Mouse (Mus musculus) E14TG2a.4 (cell line): ENCODE results near the gene Hdac1.

Source experiments
- H3K27me3 ChIP-seq: 2 replicates; pipeline ENCODE4 v1.6.1; 2014; ENCODE audit warnings: low read length, control low read depth; ENCODE audit not compliant: insufficient read depth
- H3K36me3 ChIP-seq: 2 replicates; pipeline ENCODE4 v1.6.1; 2014; ENCODE audit warnings: low read length, control low read depth; ENCODE audit not compliant: insufficient read depth
- H3K4me1 ChIP-seq: replicated peaks from 2 replicates; pipeline ENCODE4 v1.6.1; 2014; ENCODE audit warnings: low read depth, low read length, control low read depth
- H3K4me3 ChIP-seq: replicated peaks from 2 replicates; pipeline ENCODE4 v1.5.1; 2014; ENCODE audit warnings: mild to moderate bottlenecking, low read length
- H3K9me3 ChIP-seq: 2 replicates; pipeline ENCODE4 v1.6.1; 2014; ENCODE audit warnings: low read length, control low read depth
- CTCF ChIP-seq: conservative IDR thresholded peaks from 2 replicates; pipeline ENCODE4 v1.5.1; 2014; ENCODE audit warnings: low read length
- NANOG ChIP-seq: IDR thresholded peaks from 2 replicates; pipeline ENCODE4 v1.6.1; 2014; ENCODE audit warnings: borderline replicate concordance, low read length, mixed read lengths
- POU5F1 ChIP-seq: IDR thresholded peaks from 2 replicates; pipeline ENCODE4 v1.6.1; 2014; ENCODE audit warnings: low read length, borderline replicate concordance

The Hdac1 gene

DNA sequence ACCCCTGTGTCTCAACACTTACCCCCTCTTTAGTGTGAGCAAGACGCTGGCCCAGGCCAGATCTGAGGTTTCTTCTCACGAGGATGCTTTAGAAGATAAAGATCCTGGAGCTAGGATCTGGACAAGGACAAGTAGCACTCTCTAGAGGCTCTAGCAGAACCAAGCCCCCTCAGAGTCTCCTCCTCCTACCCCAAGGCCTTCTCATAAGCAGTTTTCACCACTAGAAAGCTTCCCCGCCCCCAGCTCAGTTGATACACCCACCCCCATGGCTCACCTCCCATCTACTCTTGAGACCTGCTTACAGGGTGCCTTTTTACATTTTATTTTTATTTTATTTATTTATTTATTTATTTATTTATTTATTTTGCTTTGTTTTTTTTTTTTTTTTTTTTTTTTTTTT is 32.9 kb downstream of the Hdac1 start:
- Histone ChIP-seq H3K36me3 (peaks cover 2% of the 10 kb centered on the region), H3K4me1 (peaks cover 72% of the 10 kb centered on the region), H3K4me3 (peak overlapping the region; percentile 43), H3K27me3 (no peaks in the 10 kb centered on the region), H3K9me3 (no peaks in the 10 kb centered on the region)
- no peak for TF ChIP-seq POU5F1
- TF ChIP-seq CTCF, result no peak
- TF ChIP-seq NANOG, result no peak

DNA sequence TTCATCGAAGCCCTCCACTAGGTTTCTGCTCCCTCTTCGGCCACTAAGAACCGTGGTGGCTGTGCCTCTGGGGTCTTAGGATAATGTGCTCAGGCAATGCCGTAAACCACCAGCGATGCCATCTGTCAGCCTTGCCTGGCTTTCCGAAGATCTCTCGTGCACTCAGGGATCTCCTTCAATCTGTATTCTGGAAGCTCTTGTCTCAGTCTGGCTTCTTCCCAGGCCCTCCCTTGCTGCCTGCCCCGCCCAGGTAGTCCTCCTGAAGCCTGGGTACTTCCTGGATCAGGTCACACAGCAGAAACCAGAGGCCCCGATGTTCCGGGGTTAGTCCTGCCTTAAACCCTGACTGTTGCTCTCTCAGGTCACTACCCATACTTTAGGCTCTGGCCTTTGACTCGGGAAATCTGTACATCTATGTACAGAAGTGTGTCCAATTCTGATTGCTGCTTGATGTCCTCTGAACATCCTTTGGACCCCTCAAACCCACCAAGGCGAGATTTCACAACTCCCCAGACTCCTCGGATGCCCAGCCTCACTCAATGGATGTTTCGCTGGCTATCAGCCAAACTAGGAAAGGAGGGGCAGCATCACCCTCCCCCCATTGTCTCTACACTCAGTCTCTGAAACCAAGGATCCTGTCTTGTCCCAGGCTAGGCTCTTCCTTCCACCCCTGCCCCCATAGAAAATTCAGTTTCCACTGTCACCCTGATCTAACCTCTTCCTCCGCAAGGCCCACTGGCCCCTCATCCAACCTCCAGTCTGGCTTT is 33.5 kb downstream of the Hdac1 start:
- Histone ChIP-seq H3K27me3 (no peaks in the 10 kb centered on the region), H3K9me3 (no peaks in the 10 kb centered on the region), H3K4me1 (peaks cover 78% of the 10 kb centered on the region), H3K36me3 (no peaks in the 10 kb centered on the region), H3K4me3 (peak overlapping the region; percentile 43)
- TF ChIP-seq POU5F1 (no peak), NANOG (no peak), CTCF (no peak)

DNA sequence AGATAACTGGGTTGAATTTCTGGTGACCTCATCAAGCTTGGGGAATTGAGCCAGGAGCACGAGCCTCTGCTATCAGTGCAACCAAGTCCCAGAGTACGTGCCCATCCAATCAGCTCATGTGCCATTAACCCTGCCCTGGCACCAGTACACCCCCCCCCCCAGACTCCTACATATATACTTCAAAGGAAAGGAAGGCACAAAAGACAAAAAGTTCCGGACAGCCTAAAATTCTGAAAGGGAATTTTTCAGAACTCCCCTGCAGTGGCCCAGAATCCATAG is 34.3 kb downstream of the Hdac1 start:
- H3K27me3 ChIP-seq, result no peaks in the 10 kb centered on the region
- H3K36me3 ChIP-seq, result no peaks in the 10 kb centered on the region
- TF ChIP-seq NANOG, result no peak
- no peak for TF ChIP-seq POU5F1
- no peak for TF ChIP-seq CTCF

DNA sequence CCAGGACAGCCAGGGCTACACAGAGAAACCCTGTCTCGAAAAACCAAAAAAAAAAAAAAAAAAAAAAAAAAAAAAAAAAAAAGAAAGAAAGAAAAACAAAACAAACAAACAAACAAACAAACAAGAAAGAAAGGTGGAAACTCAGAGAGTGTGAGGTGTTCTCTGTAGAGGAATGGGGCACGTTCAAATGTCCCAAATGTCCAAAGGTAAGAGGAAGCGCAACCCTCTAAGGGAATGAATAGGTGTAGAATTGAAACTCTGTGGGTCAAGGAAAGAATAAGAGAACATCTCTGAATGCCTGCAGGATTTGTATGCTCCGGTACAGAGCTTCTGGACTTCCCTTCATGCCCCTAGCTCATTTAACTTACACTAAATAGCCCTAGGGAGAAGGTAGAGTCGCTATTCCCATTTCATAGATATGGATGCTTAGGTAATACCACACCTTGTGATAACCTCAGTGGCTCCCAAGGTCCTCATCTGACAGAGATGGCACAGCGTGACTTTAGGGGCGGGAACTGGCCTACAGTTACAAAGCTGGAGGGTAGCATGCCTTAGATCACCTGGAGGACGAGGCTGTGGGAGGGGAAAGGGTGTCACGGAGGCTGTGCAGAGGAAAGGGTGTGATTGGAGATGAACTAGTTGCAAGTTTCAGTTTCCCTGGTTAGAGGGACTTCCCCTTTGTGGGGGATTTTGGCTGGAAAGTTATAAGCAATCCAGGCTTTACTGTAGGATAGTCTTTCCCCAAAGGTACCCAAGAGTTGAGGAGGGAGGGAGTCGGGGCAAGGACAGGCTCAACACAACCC is 34.9 kb downstream of the Hdac1 start:
- no peaks in the 10 kb centered on the region for H3K9me3 ChIP-seq
- TF ChIP-seq NANOG (no peak), CTCF (no peak), POU5F1 (no peak)
- H3K4me1 ChIP-seq, result peaks cover 87% of the 10 kb centered on the region
- H3K27me3 ChIP-seq, result no peaks in the 10 kb centered on the region
- no peaks in the 10 kb centered on the region for H3K36me3 ChIP-seq
- H3K4me3 ChIP-seq, result no peak overlapping the region; the same call in 1 of the 2 replicates

More for the DNA sequence above, 34.3 kb downstream of the Hdac1 start:
- Histone ChIP-seq H3K4me1 (peaks cover 86% of the 10 kb centered on the region), H3K9me3 (no peaks in the 10 kb centered on the region), H3K4me3 (no peak overlapping the region; the same call in 1 of the 2 replicates)

DNA sequence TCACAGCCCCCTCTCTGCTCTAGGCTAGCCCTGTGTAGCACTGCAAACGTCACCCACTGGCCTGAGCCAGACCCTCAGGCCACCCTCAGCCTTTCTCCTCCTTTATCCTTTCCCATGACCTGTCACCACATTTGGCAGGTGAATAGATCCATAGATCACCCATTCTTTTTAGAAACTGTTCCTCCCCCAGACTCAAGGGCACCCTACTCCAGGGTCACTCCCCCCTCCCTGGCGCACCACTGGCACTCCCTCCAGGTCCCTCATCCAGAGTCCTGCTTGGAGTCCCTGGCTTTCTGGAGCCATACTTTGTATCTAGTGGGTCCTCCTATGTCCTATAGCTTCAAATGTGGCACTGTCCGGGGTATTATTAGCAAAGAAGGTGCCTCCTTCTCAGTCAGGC is 37.0 kb downstream of the Hdac1 start:
- H3K36me3 ChIP-seq, result no peaks in the 10 kb centered on the region
- H3K4me3 ChIP-seq, result no peak overlapping the region
- peaks cover 78% of the 10 kb centered on the region for H3K4me1 ChIP-seq
- H3K27me3 ChIP-seq, result no peaks in the 10 kb centered on the region
- TF ChIP-seq POU5F1 (no peak), CTCF (no peak), NANOG (no peak)
- H3K9me3 ChIP-seq, result no peaks in the 10 kb centered on the region

DNA sequence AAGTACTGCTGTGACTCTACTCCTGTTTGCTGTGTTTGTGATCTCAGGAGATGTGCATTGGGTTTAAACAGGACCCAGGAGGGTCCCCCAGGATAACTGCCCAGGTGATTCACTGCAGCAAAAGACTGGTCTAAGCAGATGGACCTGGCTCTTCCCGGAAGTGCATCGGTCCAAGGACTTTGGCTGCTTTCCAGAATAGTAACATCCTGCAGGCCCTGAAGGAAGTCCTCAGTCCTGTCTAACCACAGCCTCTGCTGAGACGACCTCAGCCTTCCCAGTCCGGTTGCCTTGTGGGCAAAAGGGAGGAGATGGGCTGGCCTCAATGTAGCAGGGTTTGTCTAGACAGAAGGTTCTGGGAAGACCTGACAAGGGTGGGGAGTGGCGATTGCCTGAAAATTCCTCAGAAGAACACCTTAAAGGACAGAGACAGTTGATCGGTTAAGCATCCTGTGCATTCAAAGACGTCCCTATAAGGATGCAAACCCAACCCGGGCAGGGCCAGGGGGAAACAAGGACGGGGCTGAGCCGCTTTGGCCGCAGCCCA is 39.5 kb downstream of the Hdac1 start:
- peaks cover 75% of the 10 kb centered on the region for H3K4me1 ChIP-seq
- peak overlapping the region; percentile 21 for H3K4me3 ChIP-seq
- H3K9me3 ChIP-seq, result no peaks in the 10 kb centered on the region
- H3K36me3 ChIP-seq, result no peaks in the 10 kb centered on the region
- H3K27me3 ChIP-seq, result no peaks in the 10 kb centered on the region
- TF ChIP-seq NANOG (peak; percentile 57; the same call in 1 of the 2 replicates), POU5F1 (no peak), CTCF (no peak)

DNA sequence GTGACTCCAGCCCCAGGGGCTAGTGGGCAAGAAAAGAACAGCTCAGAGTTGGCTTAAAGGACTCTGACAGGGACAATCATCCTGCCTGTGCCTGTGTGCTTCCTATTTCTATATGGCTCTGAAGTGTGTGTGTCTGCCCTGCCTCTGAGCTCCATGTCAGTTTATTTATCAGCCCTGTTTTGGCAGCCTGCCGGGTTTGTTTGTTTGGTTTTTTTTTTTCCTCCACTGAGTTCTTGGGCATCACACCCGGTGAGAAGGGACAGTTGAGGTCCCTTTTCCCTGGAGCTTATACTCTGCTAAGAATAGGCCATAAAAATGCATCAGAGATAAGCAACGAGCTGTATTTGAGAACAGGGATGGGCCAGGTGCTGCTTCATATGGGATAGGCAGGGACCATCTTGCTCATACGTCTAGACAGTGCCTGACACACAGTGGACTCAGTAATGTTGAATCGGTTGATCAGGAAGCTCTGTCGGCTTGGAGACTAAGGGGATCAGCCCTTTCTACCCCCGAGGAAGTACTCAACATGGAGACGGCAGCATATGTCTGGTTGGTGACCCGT is 40.1 kb downstream of the Hdac1 start:
- no peaks in the 10 kb centered on the region for H3K36me3 ChIP-seq
- no peak for TF ChIP-seq CTCF
- no peak for TF ChIP-seq POU5F1
- TF ChIP-seq NANOG, result no peak
- H3K27me3 ChIP-seq, result no peaks in the 10 kb centered on the region
- H3K4me1 ChIP-seq, result peaks cover 75% of the 10 kb centered on the region
- H3K4me3 ChIP-seq, result peak overlapping the region; percentile 21
- H3K9me3 ChIP-seq, result no peaks in the 10 kb centered on the region

DNA sequence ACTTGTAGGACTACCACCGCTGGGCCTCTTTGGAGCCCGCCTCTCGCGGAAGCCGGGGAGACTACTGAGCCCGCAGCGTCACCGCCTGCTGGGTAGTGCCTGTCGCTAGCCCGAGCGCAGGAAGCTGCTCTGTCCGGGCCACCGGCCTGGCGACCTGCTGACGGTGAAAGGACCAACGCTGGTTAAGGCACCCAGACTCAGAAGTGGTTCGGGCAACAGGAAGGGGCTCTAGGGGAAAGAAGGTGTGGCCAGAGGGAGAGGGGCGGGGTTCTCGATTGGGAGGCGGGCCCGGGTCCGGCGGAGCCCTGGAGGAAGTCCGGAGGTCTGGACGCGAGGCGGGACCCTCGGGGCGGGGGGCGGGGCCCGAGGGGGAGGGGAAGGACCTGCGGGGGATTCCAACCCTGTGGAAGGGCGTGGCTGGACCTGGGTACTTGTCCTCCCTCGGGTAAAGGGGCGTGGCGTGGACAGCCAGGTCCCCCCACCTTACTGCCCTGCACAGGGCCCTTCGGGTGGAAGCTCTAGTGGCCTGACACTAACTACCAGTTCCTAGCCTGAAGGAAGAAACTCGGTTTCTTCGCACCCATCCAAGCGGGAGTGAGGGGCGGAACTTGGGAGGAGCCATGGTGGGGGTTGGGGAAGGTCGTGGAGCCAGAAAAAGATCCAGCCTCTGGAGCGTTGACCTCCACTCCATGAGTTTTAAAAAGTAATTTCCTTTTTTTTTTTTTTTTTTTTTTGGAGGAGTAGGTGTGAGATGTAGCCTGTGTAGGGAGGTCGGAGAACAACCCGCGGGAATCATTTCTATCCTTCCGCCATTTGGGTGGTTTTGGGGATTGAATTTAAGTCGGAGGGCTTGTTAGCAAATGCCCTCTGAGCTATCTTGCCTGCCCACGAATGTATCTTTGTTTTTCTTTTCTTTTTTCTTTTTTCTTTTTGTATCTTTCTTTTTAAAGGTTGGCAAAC is 41.6 kb downstream of the Hdac1 start:
- TF ChIP-seq POU5F1, result no peak
- TF ChIP-seq CTCF, result no peak
- no peak for TF ChIP-seq NANOG
- H3K36me3 ChIP-seq, result no peaks in the 10 kb centered on the region
- peaks cover 83% of the 10 kb centered on the region for H3K4me1 ChIP-seq
- no peaks in the 10 kb centered on the region for H3K9me3 ChIP-seq
- no peaks in the 10 kb centered on the region for H3K27me3 ChIP-seq
- H3K4me3 ChIP-seq, result peak overlapping the region; percentile 81
